Mouse (Mus musculus): ENCODE measurements around the gene Irgq.
A peak's percentile ranks its signal among the peaks of the same experiment; 100 is the strongest.

Irgq gene

DNA sequence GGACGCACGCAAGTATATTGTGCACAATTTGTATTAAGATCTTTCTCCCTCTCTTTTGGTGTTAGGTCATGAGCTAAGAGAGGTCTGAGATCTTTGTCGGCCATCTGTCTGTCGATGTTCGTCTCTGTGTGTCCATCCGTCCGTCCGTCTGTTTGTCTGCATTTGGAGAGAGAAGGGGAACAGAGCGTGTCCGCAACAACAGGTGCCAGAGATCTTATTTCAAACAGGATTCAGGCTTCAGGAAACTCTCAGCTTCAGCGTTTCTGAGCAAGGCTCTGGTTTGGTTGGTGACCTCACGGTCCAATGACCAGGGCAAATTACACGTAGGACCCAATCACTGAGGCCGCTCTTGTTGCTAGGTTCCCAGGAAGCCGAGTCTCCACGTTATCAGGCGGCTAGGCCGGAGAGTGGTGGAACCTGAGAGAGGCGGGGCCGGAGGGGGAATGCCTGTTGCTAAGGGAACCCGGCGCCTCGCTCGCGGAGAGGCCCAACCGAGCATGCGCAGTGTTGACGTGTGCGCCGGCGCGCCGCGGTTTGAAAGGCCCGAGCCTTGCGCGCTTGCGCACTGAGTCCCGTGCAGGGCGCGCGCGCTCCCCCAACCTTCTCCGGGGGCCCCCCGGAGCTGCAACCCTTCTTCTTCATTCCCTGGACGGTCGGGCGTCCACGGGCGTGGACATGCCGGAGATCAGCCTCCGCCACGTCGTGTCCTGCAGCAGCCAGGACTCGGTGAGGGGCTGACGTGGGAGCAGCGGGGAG lies 16.3 kb downstream of the Irgq start:
- peak; percentile 99 for DNase-seq (ENCODE audit: low spot score)

DNA sequence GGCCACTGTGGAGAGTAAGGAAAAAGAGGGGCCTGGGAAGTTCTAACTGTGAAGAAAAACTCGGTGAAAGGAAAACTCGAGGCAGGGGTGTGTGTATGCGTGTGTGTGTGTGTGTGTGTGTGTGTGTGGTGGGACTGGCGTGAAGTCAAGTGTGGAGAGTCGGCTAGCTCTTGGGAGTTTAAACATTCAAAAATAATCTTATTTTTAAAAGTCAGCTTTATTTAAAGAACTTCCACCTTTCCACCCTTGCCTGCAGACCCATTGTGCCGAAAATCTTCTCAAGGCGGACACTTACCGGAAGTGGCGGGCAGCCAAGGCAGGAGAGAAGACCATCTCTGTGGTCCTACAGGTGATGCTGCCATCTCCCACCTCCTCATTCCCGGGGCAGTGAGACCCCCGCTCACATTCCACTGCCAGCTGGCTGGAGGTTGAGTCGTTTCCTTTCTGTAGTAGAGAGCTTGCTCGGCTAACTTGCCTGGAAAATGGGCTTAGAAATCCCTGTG lies 17.1 kb downstream of the Irgq start:
- no peak for DNase-seq (ENCODE audit: low spot score)

DNA sequence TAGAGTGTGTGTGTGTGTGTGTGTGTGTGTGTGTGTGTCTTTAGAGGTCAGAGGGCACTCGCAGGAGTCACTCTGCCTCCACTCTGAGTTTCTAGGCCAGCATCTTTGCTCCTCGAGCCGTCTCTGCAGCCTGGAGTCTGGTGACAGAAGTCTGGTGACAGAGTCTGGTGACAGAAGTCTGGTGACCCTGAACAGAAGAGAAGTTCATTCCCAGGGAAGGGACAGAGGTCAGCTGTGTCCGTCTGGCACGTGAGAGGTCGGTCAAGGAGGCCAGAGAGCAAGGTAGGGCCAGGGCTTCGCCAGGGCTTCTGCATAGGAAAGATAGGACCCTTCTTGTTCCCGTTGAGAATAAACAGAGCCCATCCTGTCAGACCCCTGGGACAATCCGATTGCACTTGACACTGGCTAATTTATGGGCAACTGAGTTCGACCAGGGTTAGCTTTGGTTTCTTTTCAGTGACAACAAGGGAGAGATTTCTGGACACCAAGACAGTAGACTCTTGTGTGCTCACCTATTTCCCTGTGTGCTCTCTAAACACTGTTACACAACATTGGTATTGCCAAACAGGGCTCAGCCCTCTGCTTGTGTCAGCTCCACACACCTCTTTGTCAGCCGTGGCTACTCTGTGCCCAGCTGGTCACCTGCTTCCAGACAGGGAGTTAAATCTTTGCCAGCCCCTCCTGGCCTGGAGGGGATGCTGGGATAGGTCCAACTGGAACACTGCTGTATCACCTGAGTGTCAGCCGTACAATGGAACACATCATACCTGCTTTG lies 21.7 kb downstream of the Irgq start:
- no peak for DNase-seq (ENCODE audit: low spot score)

DNA sequence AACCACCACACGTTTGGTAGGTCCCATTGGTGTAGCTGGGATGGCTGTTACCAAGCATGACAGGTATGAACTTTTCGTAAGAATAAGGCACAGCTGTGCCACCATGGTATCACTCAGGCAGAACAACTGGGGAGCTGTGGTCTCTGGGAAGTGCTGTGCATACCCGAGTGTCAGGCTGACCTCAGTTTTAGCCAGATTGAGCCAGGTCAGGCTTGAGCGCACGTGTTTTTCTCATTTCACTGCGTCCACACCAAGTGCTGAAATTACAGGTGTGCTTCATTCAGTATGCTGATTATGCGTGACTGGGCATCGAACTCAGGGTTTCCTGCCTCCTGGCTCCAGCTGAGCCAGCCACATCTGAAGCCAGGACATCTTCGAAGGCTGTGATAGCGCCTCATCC lies 25.3 kb downstream of the Irgq start:
- DNase-seq (ENCODE audit: low spot score): no peak

DNA sequence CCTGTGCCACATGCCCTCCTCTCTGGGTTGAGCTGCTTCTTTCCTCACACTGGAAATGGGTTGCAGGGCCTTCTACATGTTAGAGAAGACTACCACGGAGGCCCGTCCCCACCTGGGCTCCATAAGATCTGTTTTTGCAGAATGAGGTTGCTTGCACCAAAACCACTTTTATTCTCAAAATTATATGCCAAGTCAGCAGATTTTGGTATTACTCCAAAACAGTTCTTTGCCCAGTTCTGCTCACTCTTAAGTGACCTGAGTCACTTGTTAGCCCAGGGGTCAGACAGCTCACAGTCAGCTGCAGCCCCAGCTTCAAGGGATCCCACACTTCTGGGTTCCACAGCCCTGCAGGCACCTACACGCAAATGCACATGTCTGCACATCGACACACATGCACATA lies 31.0 kb downstream of the Irgq start:
- no peak for DNase-seq (ENCODE audit: low spot score)

DNA sequence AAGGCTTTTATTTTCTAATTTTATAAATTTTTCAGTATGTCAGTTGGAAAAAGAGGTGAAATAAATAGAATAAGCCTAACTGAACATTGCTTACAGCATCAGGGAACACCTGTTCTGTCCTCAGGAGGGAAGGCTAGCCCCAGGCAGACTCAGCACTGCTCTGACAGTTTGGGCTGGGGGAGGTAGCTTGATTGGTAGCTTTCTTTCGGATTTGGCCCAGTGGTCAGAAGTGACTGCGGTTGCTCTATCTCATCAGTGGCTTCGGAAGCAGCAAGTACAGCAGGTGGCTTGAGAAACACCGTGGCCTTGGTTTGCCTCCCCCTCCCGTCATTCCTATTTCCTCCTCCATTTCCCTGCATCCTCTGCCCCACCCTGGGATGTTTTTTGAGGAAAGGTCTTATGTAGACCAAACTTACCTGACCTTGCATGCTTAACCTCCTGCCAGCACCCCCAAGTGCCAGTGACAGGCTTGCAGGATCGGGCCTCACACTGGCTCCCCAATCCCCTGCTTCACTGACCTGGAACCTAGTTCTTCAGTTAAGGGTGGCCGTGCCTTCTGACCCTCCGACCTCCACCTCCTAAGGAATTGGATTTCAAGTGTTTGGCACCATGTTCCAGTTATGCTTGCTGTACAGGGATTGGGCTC lies 32.8 kb downstream of the Irgq start:
- DNase-seq (ENCODE audit: low spot score): no peak

DNA sequence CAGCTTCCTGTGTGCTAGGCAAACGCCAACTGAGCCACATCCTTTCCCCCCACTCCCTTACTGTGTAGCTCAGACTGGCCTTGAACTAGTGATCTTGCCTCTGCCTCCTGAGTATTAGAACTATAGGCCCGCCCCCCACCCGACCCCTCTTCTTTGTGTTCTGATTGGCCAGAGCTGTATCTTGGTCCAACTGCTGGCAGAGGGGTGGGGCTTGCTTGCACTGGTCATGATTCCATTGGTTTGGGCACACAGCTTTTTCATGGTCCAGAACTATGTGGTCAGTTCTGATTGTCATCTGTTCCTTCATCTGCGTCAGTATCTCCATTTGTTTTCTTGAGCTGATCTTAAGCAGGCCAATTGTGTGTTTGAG lies 33.3 kb downstream of the Irgq start:
- DNase-seq (ENCODE audit: low spot score): no peak

DNA sequence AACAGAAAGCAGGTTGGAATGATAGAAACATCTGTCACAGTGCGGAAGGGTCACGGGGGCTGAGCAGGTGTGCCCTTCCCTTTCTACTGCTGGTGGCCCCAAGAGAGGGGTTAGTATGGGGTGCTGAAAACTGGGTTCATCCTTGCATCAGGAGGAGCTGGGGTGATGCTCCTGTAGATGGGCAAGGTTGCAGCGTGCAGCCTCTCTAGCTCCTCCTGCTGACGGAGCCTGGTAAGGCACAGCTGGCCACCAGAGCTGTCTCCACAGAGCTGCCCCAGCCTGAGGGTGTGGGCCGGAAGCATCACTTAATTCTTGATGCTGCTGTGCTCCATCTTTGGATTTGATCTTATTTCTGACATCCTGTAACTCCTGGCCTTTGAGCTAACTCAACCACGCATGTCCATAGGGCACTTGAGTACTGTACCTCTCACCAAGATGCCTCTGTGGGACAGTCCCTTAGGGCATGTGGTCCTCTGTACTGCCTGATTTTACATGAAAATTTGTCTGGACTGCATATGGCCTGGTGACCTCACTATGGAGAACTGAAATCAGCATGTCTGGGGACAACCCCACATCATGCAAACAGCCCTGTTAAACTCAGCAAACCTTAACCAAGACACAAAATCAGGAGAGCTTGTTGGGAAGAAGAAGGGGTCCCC lies 34.2 kb downstream of the Irgq start:
- peak; percentile 61 for DNase-seq (ENCODE audit: low spot score)

DNA sequence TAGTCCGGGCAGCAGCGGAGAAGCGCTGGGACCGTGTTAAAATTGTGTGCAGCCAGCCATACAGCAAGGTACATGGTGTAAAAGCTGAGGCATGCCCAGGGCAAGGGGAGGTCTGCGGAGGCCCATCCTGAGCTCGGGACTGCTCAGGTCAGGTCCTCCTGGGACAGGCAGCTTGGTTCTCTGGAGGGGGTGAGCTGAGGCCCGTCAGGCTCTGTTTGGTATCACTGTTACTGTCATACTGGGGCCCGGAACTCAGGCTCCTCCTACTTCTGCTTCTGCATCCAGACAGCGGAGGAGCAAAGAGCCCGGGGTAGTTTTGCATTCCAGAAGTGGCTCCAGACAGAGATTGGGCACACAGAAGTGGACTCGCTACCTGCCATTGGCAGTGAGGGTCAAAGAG lies 35.1 kb downstream of the Irgq start:
- no peak for DNase-seq (ENCODE audit: low spot score)

DNA sequence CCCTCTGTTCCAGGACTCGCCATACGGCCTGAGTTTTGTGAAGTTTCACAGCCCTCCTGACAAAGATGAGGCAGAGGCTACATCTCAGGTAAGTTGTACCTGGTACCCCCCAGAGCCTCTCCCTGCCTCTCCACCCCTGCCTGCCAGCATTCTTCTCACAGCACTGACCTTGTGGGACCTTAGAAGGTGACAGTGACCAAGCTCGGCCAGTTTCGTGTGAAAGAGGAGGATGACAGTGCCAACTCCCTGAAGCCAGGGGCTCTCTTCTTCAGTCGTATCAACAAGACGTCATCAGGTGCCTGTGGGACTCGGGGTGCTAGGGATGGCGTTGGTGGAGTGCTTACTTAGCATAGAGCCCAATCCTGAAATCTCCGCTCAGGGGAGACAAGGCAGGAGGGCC lies 35.7 kb downstream of the Irgq start:
- no peak for DNase-seq (ENCODE audit: low spot score)

DNA sequence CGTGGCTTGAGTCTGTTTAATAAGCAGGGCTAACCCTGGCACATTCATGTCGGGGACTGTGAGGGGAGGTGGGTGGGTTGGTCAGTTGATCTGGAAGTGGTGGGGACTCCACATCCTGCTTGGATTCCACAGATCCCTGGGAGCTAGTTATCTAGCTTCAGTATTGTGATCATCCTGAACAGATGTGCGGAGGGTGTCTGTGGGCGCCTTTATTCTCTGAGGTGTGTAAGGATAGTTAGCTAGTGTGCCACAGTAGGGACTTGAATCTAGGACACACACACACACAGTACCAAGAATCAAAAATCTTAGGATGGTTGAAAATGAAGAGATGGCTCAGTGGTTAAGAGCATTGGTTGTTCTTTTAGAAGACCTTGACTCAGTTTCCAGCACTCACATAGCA lies 38.0 kb downstream of the Irgq start:
- no peak for DNase-seq (ENCODE audit: low spot score)

DNA sequence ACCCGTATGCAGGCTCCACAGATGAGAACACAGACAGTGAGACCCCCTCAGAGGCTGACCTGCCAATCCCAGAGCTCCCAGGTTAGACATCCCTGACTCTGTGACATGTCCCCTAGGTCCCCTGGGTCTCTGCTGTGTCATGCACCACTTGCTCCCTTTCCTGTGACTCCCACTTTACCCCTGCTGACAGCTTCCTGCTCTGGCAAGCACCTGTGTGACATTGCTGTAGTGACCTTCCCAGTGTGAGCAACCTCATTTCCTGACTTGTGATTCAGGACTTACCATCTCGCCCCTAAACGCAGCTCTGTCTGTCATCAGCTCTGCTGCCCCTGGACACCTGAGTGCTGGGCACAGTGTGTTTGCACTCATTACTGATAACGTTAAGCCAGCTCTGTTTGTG lies 40.6 kb downstream of the Irgq start:
- DNase-seq (ENCODE audit: low spot score): no peak

DNA sequence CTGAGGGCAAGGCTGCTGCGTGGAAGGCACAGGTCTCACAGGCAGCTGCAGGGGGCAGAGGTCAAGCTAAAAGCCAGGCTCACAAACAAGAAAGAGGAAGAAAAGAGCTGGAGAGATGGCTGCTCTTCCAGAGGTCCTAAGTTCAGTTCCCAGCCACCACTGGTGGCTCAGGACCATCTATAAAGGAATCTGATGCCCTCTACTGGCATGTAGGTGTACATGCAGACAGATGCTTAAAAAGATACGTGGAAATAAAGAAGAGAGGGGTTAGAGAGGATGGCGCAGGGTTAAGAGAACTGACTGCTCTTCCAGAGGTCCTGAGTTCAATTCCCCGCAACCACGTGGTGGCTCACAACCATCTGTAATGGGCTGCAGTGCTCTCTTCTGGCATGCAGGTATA lies 42.0 kb downstream of the Irgq start:
- DNase-seq (ENCODE audit: low spot score): no peak

DNA sequence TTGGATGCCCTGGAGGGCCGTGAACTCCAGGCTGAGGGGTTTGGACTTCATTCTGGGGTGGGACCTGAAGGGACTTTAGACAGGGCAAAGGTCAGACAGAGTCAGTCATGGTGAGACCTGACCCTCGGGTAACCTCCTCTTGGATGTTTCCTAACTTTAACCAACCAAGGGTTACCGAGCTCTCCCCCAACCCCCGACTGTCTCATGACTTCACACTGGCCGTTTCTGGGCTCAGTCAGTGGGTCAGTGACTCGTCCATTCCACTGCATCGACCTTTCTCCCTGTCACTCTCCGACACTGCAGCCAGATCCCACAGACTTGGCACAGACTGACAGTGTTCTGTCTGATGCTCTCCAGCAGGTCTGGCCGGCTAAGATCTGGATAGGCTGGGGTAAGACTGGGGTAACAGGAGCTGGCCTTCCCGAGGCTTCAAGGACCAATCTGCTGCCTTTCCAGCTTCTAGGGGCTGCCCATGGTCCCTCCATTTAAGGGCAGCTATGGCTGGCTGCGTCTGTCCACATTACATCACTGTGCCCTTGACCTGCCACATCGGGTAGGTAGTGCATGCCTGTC lies 43.8 kb downstream of the Irgq start:
- DNase-seq (ENCODE audit: low spot score): no peak

DNA sequence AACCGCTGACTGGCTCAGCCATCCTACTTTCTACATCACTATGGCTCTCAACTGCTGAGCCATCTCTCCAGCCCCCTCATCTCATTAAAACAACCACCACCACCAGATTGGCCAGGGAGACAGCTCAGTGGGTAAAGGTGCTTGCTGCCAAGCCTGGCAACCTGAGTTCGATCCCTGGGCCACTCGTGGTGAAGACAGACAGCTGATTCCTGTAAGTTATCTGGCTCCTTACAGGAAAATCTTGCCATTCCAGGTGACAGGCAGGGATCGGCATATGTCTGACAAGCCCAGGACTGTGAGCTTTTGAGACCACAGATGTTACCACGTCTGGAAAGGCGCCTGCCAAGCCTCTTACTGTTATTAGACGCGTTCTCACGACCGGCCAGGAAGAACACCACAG lies 47.3 kb downstream of the Irgq start:
- DNase-seq (ENCODE audit: low spot score): no peak

DNA sequence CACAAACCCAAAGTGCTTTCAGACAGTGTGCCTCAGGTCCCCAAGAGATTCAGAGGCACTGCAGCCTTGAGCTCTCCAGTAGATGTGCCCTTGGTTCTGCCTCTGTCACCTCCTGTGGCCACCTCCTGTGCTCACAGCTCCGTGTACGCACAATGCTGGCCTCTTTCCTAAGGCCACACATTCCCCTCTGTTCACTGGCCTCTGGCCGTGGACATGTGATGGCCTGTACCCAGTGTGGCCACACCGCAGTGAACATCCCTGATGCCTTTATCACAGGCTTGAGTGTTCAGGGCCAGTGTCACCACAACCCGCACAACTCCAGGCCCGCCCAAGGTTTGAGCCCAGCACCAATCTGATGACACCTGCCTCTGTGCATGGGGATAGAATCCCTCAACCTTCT lies 54.4 kb downstream of the Irgq start:
- no peak for DNase-seq (ENCODE audit: low spot score)

DNA sequence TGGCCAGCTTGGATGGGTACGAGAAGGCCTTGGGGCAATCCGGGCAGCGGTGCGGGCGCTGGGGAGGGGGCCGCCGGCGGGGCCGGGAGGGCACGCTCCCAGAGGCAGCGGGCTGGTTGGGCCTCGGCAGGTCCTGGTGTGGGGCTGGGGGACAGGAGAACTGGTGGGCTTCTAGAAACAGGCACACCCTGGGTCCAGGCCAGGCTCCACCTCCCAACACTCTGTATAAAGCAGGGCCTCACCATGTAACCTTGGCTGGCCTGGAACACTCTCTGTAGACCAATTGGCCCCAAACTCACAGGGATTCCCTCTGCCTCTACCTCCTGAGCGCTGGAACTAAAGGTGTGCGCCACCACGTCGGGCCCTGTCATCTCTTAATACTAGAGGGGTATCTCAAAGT lies 55.5 kb downstream of the Irgq start:
- no peak for DNase-seq (ENCODE audit: low spot score)

DNA sequence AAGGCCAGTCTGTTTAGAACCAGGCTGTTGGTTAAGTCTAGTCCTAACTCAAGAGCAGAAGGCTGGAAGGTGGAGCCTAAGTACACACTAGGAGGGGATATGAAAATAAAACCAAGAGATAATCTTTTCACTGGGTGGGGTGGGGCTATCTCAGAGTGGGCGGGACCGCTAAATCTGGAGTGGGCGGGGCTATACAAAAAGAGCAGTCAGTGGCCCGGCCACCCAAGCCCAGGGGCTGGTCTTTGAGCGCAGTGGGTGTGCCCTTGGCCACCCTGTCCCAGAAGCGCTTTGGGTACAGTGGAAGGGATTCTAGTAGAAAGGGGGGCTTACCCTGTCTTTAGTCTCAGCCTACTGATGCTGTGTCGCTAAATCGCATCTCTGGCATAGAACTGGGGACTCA lies 56.3 kb downstream of the Irgq start:
- no peak for DNase-seq (ENCODE audit: low spot score)

DNA sequence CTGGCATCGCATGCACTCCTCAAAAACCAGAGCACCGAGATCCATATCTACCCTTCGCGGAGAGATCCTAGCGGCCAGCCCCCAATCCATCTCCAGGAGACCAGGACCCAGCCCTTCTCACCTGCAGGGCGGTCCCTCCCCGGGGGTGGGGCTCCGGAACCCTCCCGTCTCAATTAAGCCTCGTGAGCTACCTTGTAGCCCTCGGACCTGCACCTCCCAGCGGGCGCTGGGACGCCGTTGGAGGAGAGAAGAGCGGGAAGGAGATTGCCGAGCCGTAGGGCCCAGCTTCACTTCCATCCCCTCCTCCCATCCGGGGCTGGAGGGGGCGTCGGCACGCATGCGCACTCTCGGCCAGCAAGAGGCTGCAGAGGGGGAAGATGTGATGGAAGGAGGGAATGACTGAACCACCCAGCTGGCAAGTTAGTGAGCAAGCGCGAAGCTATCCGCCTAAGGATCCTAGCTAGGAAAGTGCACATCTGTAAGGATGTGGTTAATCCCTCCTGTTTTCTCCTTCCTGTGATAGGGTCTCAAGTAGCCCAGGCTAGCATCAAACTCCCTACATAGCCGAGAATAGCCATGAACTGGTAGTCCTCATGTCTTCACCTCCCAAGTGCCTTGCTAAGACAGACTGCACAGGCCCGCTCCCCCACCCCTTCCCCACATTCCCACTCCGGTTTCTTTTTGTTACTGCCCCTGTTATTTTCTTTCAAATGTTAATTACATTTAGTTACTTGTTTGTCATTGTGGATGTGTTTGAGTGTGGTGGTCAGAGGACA lies 57.0 kb downstream of the Irgq start, which contains the start of the genes Ethe1 and Zfp575:
Ethe1 (plus strand) TSS at position 214 of the 776 bp plus-strand sequence.
Zfp575 (minus strand) TSS at position 312 of the 776 bp plus-strand sequence.
- DNase-seq (ENCODE audit: low spot score): peak; percentile 51

Data from ovary, postnatal 36 days (tissue).